Mouse (Mus musculus) limb, embryonic 11.5 days (tissue): ENCODE data around the gene Chia1. TPM values are rescaled to one million over a fixed set of nuclear protein-coding genes. Genes with fewer than 3 reads are reported as not detected.
A peak's percentile ranks its signal among the peaks of the same experiment; 100 is the strongest.
"Not testable (repeated sequence)": the region's sequence is repeated elsewhere in the genome, so short reads cannot be mapped to it uniquely, and the experiment has no call there.

ENCODE experiments used
- ATAC-seq: fragments of 200-750 bp; cut with Nextera tagmentation; 2 replicates; pipeline ENCODE4 v1.8.0; 2017; ENCODE audit warnings: low read depth; ENCODE audit not compliant: insufficient number of reproducible peaks, low FRiP score, low TSS enrichment
- DNase-seq: peaks from one replicate; pipeline ENCODE4 v3.0.0-alpha.2; 2015; ENCODE audit warnings: low spot score
- H3K27ac ChIP-seq: fragments of 300-500 bp; sonication (generic); replicated peaks from 2 replicates; pipeline ENCODE4 v1.5.1; 2014; ENCODE audit warnings: low read depth, mild to moderate bottlenecking, low read length
- H3K27me3 ChIP-seq: fragments of 300-500 bp; sonication (generic); 2 replicates; pipeline ENCODE4 v1.6.1; 2014; ENCODE audit warnings: mild to moderate bottlenecking, low read length, mixed read lengths; ENCODE audit not compliant: control insufficient read depth, insufficient read depth
- H3K36me3 ChIP-seq: fragments of 300-500 bp; sonication (generic); 2 replicates; pipeline ENCODE4 v1.6.1; 2014; ENCODE audit warnings: mild to moderate bottlenecking, low read length, moderate library complexity, mixed read lengths; ENCODE audit not compliant: control insufficient read depth, insufficient read depth
- H3K4me1 ChIP-seq: fragments of 300-500 bp; sonication (generic); 2 replicates; pipeline ENCODE4 v1.6.1; 2014; ENCODE audit warnings: low read length, mixed read lengths; ENCODE audit not compliant: control insufficient read depth, insufficient read depth
- H3K4me2 ChIP-seq: fragments of 300-500 bp; sonication (generic); 2 replicates; pipeline ENCODE4 v1.6.1; 2014; ENCODE audit warnings: low read depth, mild to moderate bottlenecking, moderate library complexity; ENCODE audit not compliant: severe bottlenecking
- H3K4me3 ChIP-seq: fragments of 300-500 bp; sonication (generic); 2 replicates; pipeline ENCODE4 v1.5.1; 2014; ENCODE audit warnings: low read depth, low read length
- H3K9ac ChIP-seq: fragments of 300-500 bp; sonication (generic); 2 replicates; pipeline ENCODE4 v1.6.1; 2014; ENCODE audit warnings: mild to moderate bottlenecking, low read length
- H3K9me3 ChIP-seq: fragments of 300-500 bp; sonication (generic); 2 replicates; pipeline ENCODE4 v1.6.1; 2016; ENCODE audit warnings: low read length; ENCODE audit not compliant: control insufficient read depth
- WGBS: fragments of 180-500 bp; shearing (Covaris S2); extraction: QIAGEN DNeasy Blood & Tissue Kit; methylation state at CpG from one replicate; pipeline ENCODE4 v1.1.7; 2014; 5-methylcytosine and 5-hydroxymethylcytosine counted together
- polyA plus RNA-seq: library from polyadenylated mRNA; unstranded; fragments of >200 nt; fragmentation: Nextera tagmentation; extraction: Ambion mirVana; gene quantifications from 2 replicates; pipeline ENCODE4 v1.2.1, GENCODE M21; 2014

Chia1 gene
- not detected in 2 replicates for polyA plus RNA-seq

GRCm38 (mm10) chr3:106112929-106113328, at the start of gene Chia1:
Gene Chia1, plus strand, starts transcription at chr3:106113229.
- Histone ChIP-seq H3K4me3 (no peak within 1 kb of the TSS), H3K4me1 (no peaks in the 10 kb centered on the region), H3K9ac (no peak within 1 kb of the TSS), H3K9me3 (no peaks in the 10 kb centered on the region), H3K27me3 (no peaks in the 10 kb centered on the region), H3K4me2 (no peak within 1 kb of the TSS), H3K27ac (no peak within 1 kb of the TSS), H3K36me3 (no peaks in the 10 kb centered on the region)
- no peak for DNase-seq
- 87% methylated on average over 3 of the region's 3 CpGs for WGBS
- ATAC-seq = no peak

GRCm38 (mm10) chr3:106067707-106068106, 45.3 kb upstream of the Chia1 start:
- not testable (repeated sequence) for H3K27me3 ChIP-seq, H3K9ac ChIP-seq, H3K4me1 ChIP-seq, H3K9me3 ChIP-seq, H3K27ac ChIP-seq, ATAC-seq, H3K36me3 ChIP-seq, H3K4me3 ChIP-seq, DNase-seq, H3K4me2 ChIP-seq
- WGBS = 30% methylated on average over 5 of the region's 5 CpGs

GRCm38 (mm10) chr3:106070994-106071393, 42.0 kb upstream of the Chia1 start:
- Histone ChIP-seq H3K4me2 (no peak overlapping the region), H3K27me3 (no peaks in the 10 kb centered on the region), H3K9me3 (no peaks in the 10 kb centered on the region), H3K36me3 (no peaks in the 10 kb centered on the region), H3K4me1 (no peaks in the 10 kb centered on the region), H3K27ac (no peak overlapping the region), H3K4me3 (no peak overlapping the region), H3K9ac (no peak overlapping the region)
- DNase-seq (no peak), ATAC-seq (no peak)
- 85% methylated on average over 2 of the region's 2 CpGs for WGBS

- no peak overlapping the region for H3K27ac ChIP-seq
- no peak for ATAC-seq
- DNase-seq = no peak
- H3K36me3 ChIP-seq = no peaks in the 10 kb centered on the region
- H3K4me3 ChIP-seq = no peak overlapping the region
- no peaks in the 10 kb centered on the region for H3K4me1 ChIP-seq
- 79% methylated on average over 1 of the region's 1 CpGs for WGBS
- no peaks in the 10 kb centered on the region; the same call in 1 of the 2 replicates for H3K9me3 ChIP-seq
- H3K27me3 ChIP-seq = no peaks in the 10 kb centered on the region
- H3K4me2 ChIP-seq = no peak overlapping the region
- H3K9ac ChIP-seq = no peak overlapping the region
These were observed 38.2 kb upstream of the Chia1 start for GRCm38 (mm10) chr3:106074824-106075223.

GRCm38 (mm10) chr3:106126999-106127398, 14.0 kb downstream of the Chia1 start:
- H3K9me3 ChIP-seq = peaks cover 15% of the 10 kb centered on the region
- H3K4me3 ChIP-seq = no peak overlapping the region
- no peaks in the 10 kb centered on the region for H3K4me1 ChIP-seq
- H3K9ac ChIP-seq = no peak overlapping the region
- H3K4me2 ChIP-seq = no peak overlapping the region
- H3K36me3 ChIP-seq = no peaks in the 10 kb centered on the region
- DNase-seq = no peak
- H3K27me3 ChIP-seq = no peaks in the 10 kb centered on the region
- ATAC-seq = no peak
- no peak overlapping the region for H3K27ac ChIP-seq

GRCm38 (mm10) chr3:106128807-106129493, 15.9 kb downstream of the Chia1 start:
- Histone ChIP-seq H3K36me3 (no peaks in the 10 kb centered on the region), H3K4me1 (no peaks in the 10 kb centered on the region), H3K27me3 (no peaks in the 10 kb centered on the region), H3K4me2 (no peak overlapping the region), H3K9me3 (peaks cover 13% of the 10 kb centered on the region), H3K4me3 (no peak overlapping the region), H3K27ac (no peak overlapping the region), H3K9ac (no peak overlapping the region)
- WGBS = 81% methylated on average over 4 of the region's 4 CpGs
- DNase-seq (no peak), ATAC-seq (peak; percentile 24; the same call in 1 of the 2 replicates)

- WGBS = 85% methylated on average over 5 of the region's 5 CpGs
These were observed 18.7 kb downstream of the Chia1 start for GRCm38 (mm10) chr3:106131690-106132089.

GRCm38 (mm10) chr3:106144081-106144480, 31.1 kb downstream of the Chia1 start:
- WGBS = 91% methylated on average over 10 of the region's 10 CpGs
- ATAC-seq = no peak
- Histone ChIP-seq H3K9ac (no peak overlapping the region), H3K27me3 (no peaks in the 10 kb centered on the region), H3K4me3 (no peak overlapping the region), H3K36me3 (no peaks in the 10 kb centered on the region), H3K4me2 (no peak overlapping the region), H3K4me1 (no peaks in the 10 kb centered on the region), H3K9me3 (peaks cover 16% of the 10 kb centered on the region), H3K27ac (no peak overlapping the region)
- no peak for DNase-seq

More at GRCm38 (mm10) chr3:106131690-106132089, 18.7 kb downstream of the Chia1 start:
- H3K4me2 ChIP-seq = no peak overlapping the region
- DNase-seq (no peak), ATAC-seq (no peak)
- no peaks in the 10 kb centered on the region for H3K27me3 ChIP-seq
- no peak overlapping the region for H3K27ac ChIP-seq
- H3K4me3 ChIP-seq = no peak overlapping the region
- H3K4me1 ChIP-seq = no peaks in the 10 kb centered on the region
- no peak overlapping the region for H3K9ac ChIP-seq
- H3K9me3 ChIP-seq = peaks cover 13% of the 10 kb centered on the region; the same call in 1 of the 2 replicates
- no peaks in the 10 kb centered on the region for H3K36me3 ChIP-seq

- Histone ChIP-seq H3K4me2 (no peak overlapping the region), H3K4me1 (no peaks in the 10 kb centered on the region), H3K9me3 (no peaks in the 10 kb centered on the region), H3K4me3 (no peak overlapping the region), H3K36me3 (no peaks in the 10 kb centered on the region), H3K27ac (no peak overlapping the region), H3K27me3 (no peaks in the 10 kb centered on the region), H3K9ac (no peak overlapping the region)
- DNase-seq (no peak), ATAC-seq (no peak)
- 86% methylated on average over 2 of the region's 2 CpGs for WGBS
These were observed 41.4 kb downstream of the Chia1 start for GRCm38 (mm10) chr3:106154413-106154812.
